Mouse (Mus musculus): ENCODE data around the gene Rnf103.
"Not testable (repeated sequence)": the region's sequence is repeated elsewhere in the genome, so short reads cannot be mapped to it uniquely, and the experiment has no call there.

DNA sequence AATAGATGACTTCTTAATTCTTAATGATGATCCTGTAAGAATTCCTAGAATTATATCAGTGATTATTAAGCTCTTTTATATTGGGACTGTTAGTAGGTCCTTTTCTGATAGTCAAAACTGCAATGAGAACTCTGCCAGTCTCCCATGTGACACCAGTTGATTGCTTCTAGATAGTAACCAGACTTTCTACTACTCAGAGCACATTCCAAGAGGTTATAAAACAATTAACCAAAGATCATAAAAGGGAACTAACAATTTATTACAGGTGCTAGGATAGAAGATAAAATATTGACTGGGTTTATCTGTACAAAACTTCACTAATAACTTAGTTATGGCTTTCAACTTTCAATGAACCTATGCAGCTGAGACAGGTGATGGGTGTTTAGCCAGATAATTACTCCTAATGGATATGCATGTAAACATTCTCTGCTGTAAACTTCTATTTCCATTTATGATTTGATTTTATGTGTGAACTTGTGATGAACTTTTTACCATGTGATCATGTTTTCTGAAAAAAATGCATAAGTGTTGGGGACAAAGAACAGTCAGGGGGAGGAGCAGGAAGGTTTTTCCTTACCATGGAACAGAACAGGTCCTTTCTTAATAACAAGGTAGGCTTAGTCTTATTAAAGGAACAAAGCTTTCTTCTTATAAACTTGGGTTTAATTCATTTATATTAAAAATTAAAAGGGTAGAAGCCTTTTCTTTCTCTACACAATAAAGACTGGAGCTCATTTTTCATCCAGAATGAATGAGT is 39.5 kb upstream of the Rnf103 start:
- not testable (repeated sequence) for TF ChIP-seq CTCF (IDR thresholded peaks at IDR 0.05); POLR2A (IDR thresholded peaks at IDR 0.05; ENCODE audit: insufficient read depth, low read depth, low read length); EP300 (IDR thresholded peaks at IDR 0.05; ENCODE audit: insufficient read depth, low read depth, low read length)

All from heart, adult 2 months (tissue).